Comparison of ENCODE assay signal across 16 mouse cellular contexts in genomic region chr13:112365303-112365702, GRCm38 (mm10).
DNase-seq lines count a peak whose midpoint lies in the region; ATAC-seq and TF ChIP-seq lines count a peak whose summit lies in the region.
"Had no signal": no experiment of that assay in that cellular context is flagged by ENCODE, and none has a peak within 500 bp of the region (broad histone marks: within the 10 kb centered on the region; RNA-seq: fewer than 3 reads in every experiment).

No protein-coding gene starts in this region.

- H3K27me3 ChIP-seq in limb, embryonic 14.5 days (ENCODE audit: control insufficient read depth, insufficient read depth, low read length) = no peaks in the 10 kb centered on the region
- H3K27me3 ChIP-seq in limb, embryonic 10.5 days (ENCODE audit: low read depth, poor library complexity, severe bottlenecking) = no peaks in the 10 kb centered on the region
- H3K27me3 ChIP-seq in C2C12 (ENCODE audit: control insufficient read depth, insufficient read depth, insufficient read length) = no peaks in the 10 kb centered on the region
- no peaks in the 10 kb centered on the region for H3K27me3 ChIP-seq in forebrain, embryonic 16.5 days (replicated peaks; ENCODE audit: control insufficient read depth, insufficient read depth, low read length)
- H3K27me3 ChIP-seq: forebrain, embryonic 12.5 days; heart, embryonic 15.5 days; megakaryocyte, embryonic 14.5 days; midbrain, embryonic 15.5 days had no signal

- no peak for TF ChIP-seq POLR2A in limb, embryonic 14.5 days (IDR thresholded peaks at IDR 0.05; ENCODE audit: borderline replicate concordance, extremely low read depth, insufficient read depth, insufficient read length)
- no peak for TF ChIP-seq POLR2A in bone marrow macrophage, adult 2 months (IDR thresholded peaks at IDR 0.05; ENCODE audit: borderline replicate concordance, low read depth, low read length)

- ATAC-seq in limb, embryonic 14.5 days (ENCODE audit: low FRiP score, low read depth) = peak; percentile 33; the same call in 1 of the 2 replicates
- no peak for ATAC-seq in forebrain, embryonic 16.5 days
- ATAC-seq: CD4-positive, CD25-positive, alpha-beta regulatory T cell, adult 4 months had no signal

- H3ac ChIP-seq in C2C12 (ENCODE audit: control insufficient read depth, insufficient read length, low read depth) = no peak overlapping the region

- H3K79me2 ChIP-seq in C2C12 (ENCODE audit: control insufficient read depth, insufficient read depth) = no peaks in the 10 kb centered on the region
- H3K79me2 ChIP-seq in macrophage (ENCODE audit: inconsistent target) = 0 out of 2 replicates have a peak, but pooled peaks cover 4% of the 10 kb centered on the region

- no peaks in the 10 kb centered on the region for H3K36me3 ChIP-seq in limb, embryonic 14.5 days (ENCODE audit: control insufficient read depth, insufficient read depth, low read length)
- no peaks in the 10 kb centered on the region for H3K36me3 ChIP-seq in limb, embryonic 10.5 days
- no peaks in the 10 kb centered on the region for H3K36me3 ChIP-seq in C2C12 (ENCODE audit: control insufficient read depth, insufficient read depth)
- no peaks in the 10 kb centered on the region for H3K36me3 ChIP-seq in macrophage (ENCODE audit: inconsistent target)
- H3K36me3 ChIP-seq in forebrain, embryonic 16.5 days (ENCODE audit: control insufficient read depth, insufficient read depth) = no peaks in the 10 kb centered on the region
- H3K36me3 ChIP-seq: forebrain, embryonic 12.5 days; G1E; heart, embryonic 15.5 days; midbrain, embryonic 15.5 days had no signal

- no peak overlapping the region for H3K4me2 ChIP-seq in limb, embryonic 14.5 days (replicated peaks; ENCODE audit: low read depth, low read length, severe bottlenecking)
- no peak overlapping the region for H3K4me2 ChIP-seq in forebrain, embryonic 16.5 days (ENCODE audit: low read length)
- H3K4me2 ChIP-seq: forebrain, embryonic 12.5 days; heart, embryonic 15.5 days; midbrain, embryonic 15.5 days had no signal

- no peak overlapping the region for H3K9ac ChIP-seq in limb, embryonic 14.5 days (ENCODE audit: low read depth, low read length, severe bottlenecking)
- H3K9ac ChIP-seq in forebrain, embryonic 16.5 days (replicated peaks; ENCODE audit: low read depth, low read length) = no peak overlapping the region
- H3K9ac ChIP-seq: forebrain, embryonic 12.5 days; heart, embryonic 15.5 days; midbrain, embryonic 15.5 days had no signal

- 0 out of 2 replicates have a peak overlapping the region, but pooled peaks have one; percentile 20 for H3K27ac ChIP-seq in limb, embryonic 14.5 days (replicated peaks; ENCODE audit: low read depth, low read length)
- H3K27ac ChIP-seq in limb, embryonic 10.5 days = no peak overlapping the region
- peak overlapping the region; percentile 99 for H3K27ac ChIP-seq in bone marrow macrophage, adult 2 months (ENCODE audit: insufficient read depth, low read depth, low read length)
- H3K27ac ChIP-seq in macrophage = peak overlapping the region; percentile 89
- H3K27ac ChIP-seq in forebrain, embryonic 16.5 days (ENCODE audit: low read length) = no peak overlapping the region
- H3K27ac ChIP-seq: forebrain, embryonic 12.5 days; heart, embryonic 15.5 days; midbrain, embryonic 15.5 days had no signal

- 72% methylated on average over 5 of the region's 5 CpGs for WGBS in limb, embryonic 14.5 days
- WGBS in limb, embryonic 10.5 days = 91% methylated on average over 5 of the region's 5 CpGs
- 54% methylated on average over 5 of the region's 5 CpGs for WGBS in macrophage (ENCODE audit: missing documents)
- WGBS in forebrain, embryonic 16.5 days = 79% methylated on average over 5 of the region's 5 CpGs

- DNase-seq in limb, embryonic 14.5 days (ENCODE audit: low spot score) = no peak
- no peak for DNase-seq in limb, embryonic 10.5 days (ENCODE audit: low spot score)
- no peak for DNase-seq in kidney, postnatal 36 days
- DNase-seq: cerebellum, adult 9-10 months; lung, postnatal 14 days; retina, postnatal 1 day had no signal

- H3K79me3 ChIP-seq in C2C12 (ENCODE audit: low read depth) = no peaks in the 10 kb centered on the region

- no peaks in the 10 kb centered on the region; the same call in 1 of the 2 replicates for H3K4me1 ChIP-seq in limb, embryonic 14.5 days (ENCODE audit: control insufficient read depth, insufficient read depth, low read length)
- peaks cover 17% of the 10 kb centered on the region for H3K4me1 ChIP-seq in limb, embryonic 10.5 days
- H3K4me1 ChIP-seq in bone marrow macrophage, adult 2 months (ENCODE audit: control insufficient read depth, insufficient read depth, low read length) = peaks cover 47% of the 10 kb centered on the region
- no peaks in the 10 kb centered on the region for H3K4me1 ChIP-seq in forebrain, embryonic 16.5 days (replicated peaks; ENCODE audit: control insufficient read depth, insufficient read depth, low read length)
- H3K4me1 ChIP-seq: midbrain, embryonic 15.5 days had no signal

- TF ChIP-seq CTCF in C2C12 (IDR thresholded peaks at IDR 0.05; ENCODE audit: control insufficient read depth, insufficient read depth, insufficient read length) = no peak
- TF ChIP-seq CTCF in bone marrow macrophage, adult 2 months (IDR thresholded peaks at IDR 0.05; ENCODE audit: low read depth, low read length) = no peak

- H3K4me3 ChIP-seq in limb, embryonic 14.5 days (replicated peaks; ENCODE audit: low read length) = no peak overlapping the region
- H3K4me3 ChIP-seq in limb, embryonic 10.5 days = no peak overlapping the region
- H3K4me3 ChIP-seq in C2C12 (ENCODE audit: insufficient read depth, poor library complexity, severe bottlenecking) = no peak overlapping the region
- H3K4me3 ChIP-seq in bone marrow macrophage, adult 2 months (ENCODE audit: insufficient read depth, low read length) = peak overlapping the region; percentile 40
- H3K4me3 ChIP-seq in macrophage (ENCODE audit: inconsistent target) = no peak overlapping the region
- H3K4me3 ChIP-seq in forebrain, embryonic 16.5 days (replicated peaks; ENCODE audit: low read length) = no peak overlapping the region
- H3K4me3 ChIP-seq: forebrain, embryonic 12.5 days; heart, embryonic 15.5 days; megakaryocyte, embryonic 14.5 days; midbrain, embryonic 15.5 days had no signal

- H3K9me3 ChIP-seq in limb, embryonic 14.5 days (ENCODE audit: control insufficient read depth, low read length) = no peaks in the 10 kb centered on the region
- H3K9me3 ChIP-seq in limb, embryonic 10.5 days (replicated peaks) = no peaks in the 10 kb centered on the region
- H3K9me3 ChIP-seq in forebrain, embryonic 16.5 days (ENCODE audit: control insufficient read depth, low read length) = no peaks in the 10 kb centered on the region
- H3K9me3 ChIP-seq: forebrain, embryonic 12.5 days; G1E; heart, embryonic 15.5 days; midbrain, embryonic 15.5 days had no signal

TF ChIP-seq in C2C12, 6 proteins besides CTCF, POLR2A, EP300 and RAD21:
- TF ChIP-seq MYOG (IDR thresholded peaks at IDR 0.05; ENCODE audit: control insufficient read depth, extremely low read depth, insufficient read length) = no peak
- TF ChIP-seq USF1 (IDR thresholded peaks at IDR 0.05; ENCODE audit: low read depth) = peak; percentile 41

Comparison
In these comparisons a context has a peak if more than half of its experiments do, and no peak if none do; other contexts are left out.
1. H3K27ac ChIP-seq: peak in limb, embryonic 14.5 days (single experiment), bone marrow macrophage, adult 2 months (single experiment) and macrophage (single experiment); none in limb, embryonic 10.5 days (single experiment) and forebrain, embryonic 16.5 days (single experiment).